ENCODE assay signal across 21 mouse cellular contexts in the genomic region with DNA sequence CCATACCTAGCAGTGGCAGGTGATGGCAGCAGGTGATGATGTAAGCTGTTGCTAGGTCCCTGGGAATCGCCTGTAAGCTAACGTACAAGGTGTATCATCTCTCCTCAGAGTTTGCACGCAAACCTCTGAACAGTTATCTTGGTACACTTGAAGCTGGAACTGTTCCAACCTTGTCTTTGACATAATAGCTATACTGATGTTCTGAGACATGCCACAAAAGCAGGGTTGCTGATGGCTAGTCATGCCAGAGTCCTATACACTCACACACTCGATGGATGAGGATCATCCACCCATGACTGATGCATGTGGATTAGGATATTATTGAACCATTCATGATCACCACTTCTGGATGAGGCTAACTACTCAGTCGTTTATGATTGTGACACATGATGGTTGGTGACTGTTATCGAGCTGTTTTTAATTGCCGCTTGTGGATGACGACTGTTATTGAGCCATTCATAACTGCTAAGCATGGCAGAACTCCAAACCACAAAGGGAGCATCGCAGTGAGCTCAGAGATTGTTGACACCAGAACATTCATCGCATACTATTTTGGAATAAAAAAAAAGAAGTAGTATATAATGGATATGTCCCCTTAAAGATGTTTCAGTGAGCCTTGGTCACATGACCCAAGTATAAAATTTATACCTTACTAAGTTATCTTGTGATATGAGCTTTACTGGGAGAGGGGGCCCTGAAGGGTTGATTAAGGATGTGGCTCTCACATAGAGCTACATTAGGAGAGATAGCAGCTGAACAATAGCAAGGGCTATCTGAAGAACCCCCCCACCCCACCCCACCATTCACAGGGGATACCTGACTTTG.
DNase-seq lines count a peak whose midpoint lies in the region; ATAC-seq and TF ChIP-seq lines count a peak whose summit lies in the region.
"Had no signal": no experiment of that assay in that cellular context is flagged by ENCODE, and none has a peak within 500 bp of the region (broad histone marks: within the 10 kb centered on the region; RNA-seq: fewer than 3 reads in every experiment).

No protein-coding gene starts in this region.

- no peak for TF ChIP-seq POLR2A in myocyte (IDR thresholded peaks at IDR 0.05; ENCODE audit: insufficient read length, low read depth)

- H3K79me2 ChIP-seq in myocyte (ENCODE audit: control insufficient read depth, insufficient read depth): no peaks in the 10 kb centered on the region

- H3K9me3 ChIP-seq in embryonic facial prominence, embryonic 14.5 days (ENCODE audit: control insufficient read depth, low read length): no peaks in the 10 kb centered on the region
- H3K9me3 ChIP-seq in embryonic facial prominence, embryonic 10.5 days: no peaks in the 10 kb centered on the region
- no peaks in the 10 kb centered on the region for H3K9me3 ChIP-seq in lung, embryonic 14.5 days (ENCODE audit: low read depth, low read length)
- H3K9me3 ChIP-seq in forebrain, postnatal 0 days (ENCODE audit: low read length): no peaks in the 10 kb centered on the region
- H3K9me3 ChIP-seq: embryonic facial prominence, embryonic 13.5 days; forebrain, embryonic 15.5 days; liver, embryonic 12.5 days had no signal

- H3K27ac ChIP-seq in embryonic facial prominence, embryonic 14.5 days (replicated peaks; ENCODE audit: low read depth, low read length): no peak overlapping the region
- H3K27ac ChIP-seq in embryonic facial prominence, embryonic 10.5 days (replicated peaks): no peak overlapping the region; the same call in 1 of the 2 replicates
- no peak overlapping the region for H3K27ac ChIP-seq in lung, embryonic 14.5 days (ENCODE audit: low read depth)
- no peak overlapping the region for H3K27ac ChIP-seq in forebrain, postnatal 0 days (ENCODE audit: low read depth, low read length)
- H3K27ac ChIP-seq: embryonic facial prominence, embryonic 13.5 days; forebrain, embryonic 15.5 days; liver, embryonic 12.5 days had no signal

- H3K4me3 ChIP-seq in embryonic facial prominence, embryonic 14.5 days (ENCODE audit: low read depth, low read length): no peak overlapping the region
- no peak overlapping the region for H3K4me3 ChIP-seq in embryonic facial prominence, embryonic 10.5 days
- no peak overlapping the region for H3K4me3 ChIP-seq in lung, embryonic 14.5 days (ENCODE audit: low read depth, low read length)
- no peak overlapping the region for H3K4me3 ChIP-seq in myocyte
- no peak overlapping the region for H3K4me3 ChIP-seq in forebrain, postnatal 0 days (ENCODE audit: low read depth, low read length)
- H3K4me3 ChIP-seq: embryonic facial prominence, embryonic 13.5 days; forebrain, embryonic 15.5 days; liver, embryonic 12.5 days; megakaryocyte, embryonic 14.5 days had no signal

- H3K9ac ChIP-seq in embryonic facial prominence, embryonic 14.5 days (ENCODE audit: low read depth, low read length): no peak overlapping the region
- no peak overlapping the region for H3K9ac ChIP-seq in lung, embryonic 14.5 days
- H3K9ac ChIP-seq in forebrain, postnatal 0 days: no peak overlapping the region
- H3K9ac ChIP-seq: embryonic facial prominence, embryonic 13.5 days; forebrain, embryonic 15.5 days; liver, embryonic 12.5 days had no signal

- TF ChIP-seq CTCF in lung, embryonic 14.5 days (IDR thresholded peaks at IDR 0.05; ENCODE audit: low read depth): no peak
- TF ChIP-seq CTCF in forebrain, postnatal 0 days (IDR thresholded peaks at IDR 0.05; ENCODE audit: low read depth): no peak

- H3K36me3 ChIP-seq in embryonic facial prominence, embryonic 14.5 days (ENCODE audit: control insufficient read depth, insufficient read depth, low read length): no peaks in the 10 kb centered on the region
- no peaks in the 10 kb centered on the region for H3K36me3 ChIP-seq in embryonic facial prominence, embryonic 10.5 days (replicated peaks)
- no peaks in the 10 kb centered on the region for H3K36me3 ChIP-seq in lung, embryonic 14.5 days (ENCODE audit: insufficient read depth)
- H3K36me3 ChIP-seq in myocyte (ENCODE audit: control insufficient read depth, insufficient read depth): no peaks in the 10 kb centered on the region
- H3K36me3 ChIP-seq in forebrain, postnatal 0 days (ENCODE audit: insufficient read depth): no peaks in the 10 kb centered on the region
- H3K36me3 ChIP-seq: embryonic facial prominence, embryonic 13.5 days; forebrain, embryonic 15.5 days; liver, embryonic 12.5 days had no signal

- WGBS in embryonic facial prominence, embryonic 14.5 days: 70% methylated on average over 10 of the region's 10 CpGs
- WGBS in embryonic facial prominence, embryonic 10.5 days: 92% methylated on average over 10 of the region's 10 CpGs
- WGBS in lung, embryonic 14.5 days: 58% methylated on average over 10 of the region's 10 CpGs
- WGBS in forebrain, postnatal 0 days: 63% methylated on average over 10 of the region's 10 CpGs

- no peak overlapping the region for H3K4me2 ChIP-seq in embryonic facial prominence, embryonic 14.5 days (ENCODE audit: low read depth, low read length)
- H3K4me2 ChIP-seq in lung, embryonic 14.5 days: no peak overlapping the region
- H3K4me2 ChIP-seq in myocyte (ENCODE audit: low read depth): peak overlapping the region; percentile 21
- no peak overlapping the region for H3K4me2 ChIP-seq in forebrain, postnatal 0 days (ENCODE audit: low read depth)
- H3K4me2 ChIP-seq: embryonic facial prominence, embryonic 13.5 days; forebrain, embryonic 15.5 days; liver, embryonic 12.5 days had no signal

- ATAC-seq in embryonic facial prominence, embryonic 14.5 days (ENCODE audit: low read depth): no peak
- no peak for ATAC-seq in lung, embryonic 14.5 days (ENCODE audit: insufficient read depth)
- peak; percentile 81 for ATAC-seq in common myeloid progenitor, adult 5-6 weeks (replicated peaks; ENCODE audit: low read depth, poor library complexity, severe bottlenecking)
- ATAC-seq in forebrain, postnatal 0 days: no peak
- ATAC-seq: forebrain, embryonic 15.5 days; hindbrain, embryonic 16.5 days; intestine, embryonic 16.5 days; liver, embryonic 12.5 days had no signal

- no peaks in the 10 kb centered on the region for H3K27me3 ChIP-seq in embryonic facial prominence, embryonic 14.5 days (replicated peaks; ENCODE audit: control insufficient read depth, insufficient read depth, low read length)
- H3K27me3 ChIP-seq in embryonic facial prominence, embryonic 10.5 days (replicated peaks; ENCODE audit: low read depth, poor library complexity, severe bottlenecking): no peaks in the 10 kb centered on the region
- H3K27me3 ChIP-seq in lung, embryonic 14.5 days (ENCODE audit: insufficient read depth, low read length): no peaks in the 10 kb centered on the region
- H3K27me3 ChIP-seq in myocyte (ENCODE audit: control insufficient read depth, insufficient read depth, insufficient read length): no peaks in the 10 kb centered on the region
- H3K27me3 ChIP-seq in forebrain, postnatal 0 days (ENCODE audit: insufficient read depth, low read length): no peaks in the 10 kb centered on the region
- H3K27me3 ChIP-seq: CH12.LX; embryonic facial prominence, embryonic 13.5 days; forebrain, embryonic 15.5 days; liver, embryonic 12.5 days had no signal

- H3K4me1 ChIP-seq in embryonic facial prominence, embryonic 14.5 days (ENCODE audit: control insufficient read depth, insufficient read depth, low read length): peaks cover 7% of the 10 kb centered on the region; the same call in 1 of the 2 replicates
- H3K4me1 ChIP-seq in embryonic facial prominence, embryonic 10.5 days: peaks cover 22% of the 10 kb centered on the region
- H3K4me1 ChIP-seq in lung, embryonic 14.5 days (ENCODE audit: insufficient read depth): no peaks in the 10 kb centered on the region
- H3K4me1 ChIP-seq in forebrain, postnatal 0 days (ENCODE audit: insufficient read depth): no peaks in the 10 kb centered on the region; the same call in 1 of the 2 replicates
- H3K4me1 ChIP-seq: forebrain, embryonic 15.5 days; liver, embryonic 12.5 days; megakaryocyte, embryonic 14.5 days had no signal

- peak; percentile 40 for DNase-seq in embryonic facial prominence, embryonic 14.5 days (ENCODE audit: low spot score)
- no peak for DNase-seq in embryonic facial prominence, embryonic 10.5 days (ENCODE audit: low spot score)
- peak; percentile 40 for DNase-seq in lung, embryonic 14.5 days
- no peak for DNase-seq in lung, postnatal 36 days
- no peak for DNase-seq in forebrain, postnatal 0 days
- DNase-seq in adrenal gland, postnatal 4 days (ENCODE audit: low spot score in 2 of 2): no peak
- DNase-seq: adrenal gland, adult 8-10 months; cerebellum, adult 9-10 months; heart, postnatal 4 days; kidney, postnatal 10 days; lung, adult 2 months; thymus, postnatal 25 days had no signal

- H3ac ChIP-seq in myocyte (ENCODE audit: control insufficient read depth, insufficient read length): no peak overlapping the region

TF ChIP-seq in myocyte, 11 proteins besides CTCF, POLR2A, EP300 and RAD21:
- TF ChIP-seq MYOD1 (IDR thresholded peaks at IDR 0.05; ENCODE audit: control insufficient read depth in 1 of 3, insufficient read length in 2 of 3, low read depth in 2 of 3): no peak
- TF ChIP-seq SRF (IDR thresholded peaks at IDR 0.05; ENCODE audit: control insufficient read depth, insufficient read length, low read depth): no peak
- TF ChIP-seq MAX (IDR thresholded peaks at IDR 0.05; ENCODE audit: low read depth): no peak
- TF ChIP-seq REST (IDR thresholded peaks at IDR 0.05; ENCODE audit: insufficient read depth, insufficient read length): no peak
- peak; percentile 70 for TF ChIP-seq USF1 (IDR thresholded peaks at IDR 0.05; ENCODE audit: low read depth)
- TF ChIP-seq TCF12 (IDR thresholded peaks at IDR 0.05; ENCODE audit: insufficient read depth, poor library complexity, severe bottlenecking): no peak
- 0 out of 2 replicates have a peak, but pooled peaks have one; percentile 52 for TF ChIP-seq CEBPB (IDR thresholded peaks at IDR 0.05; ENCODE audit: insufficient read depth, poor library complexity, severe bottlenecking)
- no peak for TF ChIP-seq POLR2AphosphoS2 (IDR thresholded peaks at IDR 0.05; ENCODE audit: insufficient read length, low read depth)
- TF ChIP-seq E2F4 (IDR thresholded peaks at IDR 0.05; ENCODE audit: insufficient read depth): no peak
- no peak for TF ChIP-seq MYOG (IDR thresholded peaks at IDR 0.05; ENCODE audit: control insufficient read depth in 1 of 3, insufficient read depth in 1 of 3, insufficient read length in 2 of 3, low read depth in 2 of 3)
- TF ChIP-seq TCF3 (IDR thresholded peaks at IDR 0.05; ENCODE audit: insufficient read length, low read depth): no peak

Comparison
In these comparisons a context has a peak if more than half of its experiments do, and no peak if none do; other contexts are left out.
1. DNase-seq: peak in embryonic facial prominence, embryonic 14.5 days (single experiment) and lung, embryonic 14.5 days (single experiment); none in embryonic facial prominence, embryonic 10.5 days (single experiment), lung, postnatal 36 days (single experiment), forebrain, postnatal 0 days (single experiment) and adrenal gland, postnatal 4 days (0 of 2).